12 mouse cellular contexts compared by ENCODE assay signal in the genomic region with DNA sequence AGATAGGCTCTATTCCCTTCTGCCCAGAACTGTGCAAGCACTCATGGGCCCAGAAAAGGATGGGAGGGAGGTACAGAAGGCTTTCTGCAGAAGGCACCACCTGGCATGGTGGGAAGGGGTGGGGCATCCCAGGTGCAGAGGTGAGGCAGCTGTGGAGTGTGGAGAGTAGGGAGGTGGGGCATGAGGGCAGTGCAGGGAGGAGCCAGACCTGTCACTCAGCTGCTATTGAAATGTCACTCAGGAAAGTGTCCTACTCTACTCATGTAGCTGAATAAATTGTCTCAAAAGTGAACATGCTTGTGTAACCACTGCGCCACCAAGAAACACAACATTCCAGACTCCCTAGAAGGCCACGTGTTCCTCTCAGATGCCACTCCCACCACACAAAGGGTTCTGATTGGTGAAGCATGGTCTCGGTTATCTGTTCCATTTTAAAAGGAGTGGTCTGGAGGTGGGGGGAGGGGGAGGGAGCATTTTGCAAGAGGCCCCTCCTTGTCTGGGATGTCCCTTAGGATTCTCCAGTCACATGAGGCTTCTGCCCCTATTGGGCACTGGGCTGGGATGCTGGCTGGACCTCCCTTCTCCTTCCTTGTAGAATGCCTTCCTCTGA. TPM values are rescaled to one million over a fixed set of nuclear protein-coding genes. Genes with fewer than 3 reads are reported as not detected.
A peak's percentile ranks its signal among the peaks of the same experiment; 100 is the strongest.
DNase-seq lines count a peak whose midpoint lies in the region; ATAC-seq and TF ChIP-seq lines count a peak whose summit lies in the region.
"Had no signal": no experiment of that assay in that cellular context is flagged by ENCODE, and none has a peak within 500 bp of the region (broad histone marks: within the 10 kb centered on the region; RNA-seq: fewer than 3 reads in every experiment).

No protein-coding gene starts in this region.

- H3K79me2 ChIP-seq in CH12.LX (replicated peaks; ENCODE audit: control insufficient read depth, extremely low read depth, insufficient read depth, poor library complexity, severe bottlenecking), result peaks cover 39% of the 10 kb centered on the region

- no peak overlapping the region for H3K4me3 ChIP-seq in hindbrain, embryonic 11.5 days (ENCODE audit: low read depth, low read length)
- no peak overlapping the region for H3K4me3 ChIP-seq in hindbrain, postnatal 0 days (ENCODE audit: low read length)
- H3K4me3 ChIP-seq in CH12.LX (replicated peaks in 1 of 3; ENCODE audit: low read depth in 2 of 3, low read length in 2 of 3, poor library complexity in 1 of 3), result peak overlapping the region in 1 of 3 experiments; percentile 39
- H3K4me3 ChIP-seq in embryonic facial prominence, embryonic 11.5 days (ENCODE audit: low read depth, low read length), result no peak overlapping the region
- no peak overlapping the region for H3K4me3 ChIP-seq in lung, embryonic 16.5 days (ENCODE audit: low read length)
- no peak overlapping the region for H3K4me3 ChIP-seq in layer of hippocampus, adult 2 months
- H3K4me3 ChIP-seq: embryonic facial prominence, embryonic 15.5 days had no signal

- peak; percentile 26; the same call in 1 of the 2 replicates for ATAC-seq in hindbrain, embryonic 11.5 days (ENCODE audit: low FRiP score)
- no peak for ATAC-seq in hindbrain, postnatal 0 days
- ATAC-seq in embryonic facial prominence, embryonic 11.5 days (replicated peaks; ENCODE audit: insufficient number of reproducible peaks, low FRiP score, low TSS enrichment, low read depth), result 0 out of 2 replicates have a peak, but pooled peaks have one; percentile 16
- ATAC-seq in lung, embryonic 16.5 days (ENCODE audit: low read depth), result peak; percentile 42

- TF ChIP-seq POLR2A in CH12.LX (IDR thresholded peaks at IDR 0.05; ENCODE audit: low read depth, low read length), result no peak

- in situ Hi-C loops in CH12.LX (cut with MboI; ENCODE audit: low pct_ligation_motif_present, low pct_unique_long_range_greater_than_20kb, low sequenced_read_pairs), result no loop called here

- dilution Hi-C loops in CH12.LX (cut with MboI; ENCODE audit: extremely low pct_ligation_motif_present, extremely low pct_unique_long_range_greater_than_20kb, low sequenced_read_pairs), result no loop called here

- H3K9me3 ChIP-seq in hindbrain, embryonic 11.5 days (ENCODE audit: control insufficient read depth, low read length), result no peaks in the 10 kb centered on the region
- H3K9me3 ChIP-seq in hindbrain, postnatal 0 days (ENCODE audit: low read length), result no peaks in the 10 kb centered on the region
- no peaks in the 10 kb centered on the region for H3K9me3 ChIP-seq in CH12.LX (replicated peaks; ENCODE audit: low read length)
- H3K9me3 ChIP-seq in embryonic facial prominence, embryonic 11.5 days (replicated peaks; ENCODE audit: control insufficient read depth, low read length), result no peaks in the 10 kb centered on the region
- H3K9me3 ChIP-seq in lung, embryonic 16.5 days (ENCODE audit: control insufficient read depth, low read length), result no peaks in the 10 kb centered on the region
- H3K9me3 ChIP-seq: embryonic facial prominence, embryonic 15.5 days had no signal

- TF ChIP-seq CTCF in hindbrain, postnatal 0 days (IDR thresholded peaks at IDR 0.05; ENCODE audit: low read depth), result no peak
- TF ChIP-seq CTCF in CH12.LX (conservative IDR thresholded peaks at IDR 0.05 in 1 of 2, IDR thresholded peaks at IDR 0.05 in 1 of 2; ENCODE audit: low read depth in 2 of 2, low read length in 2 of 2), result no peak
- TF ChIP-seq CTCF in layer of hippocampus, adult 2 months (conservative IDR thresholded peaks at IDR 0.05), result no peak

- no peaks in the 10 kb centered on the region for H3K27me3 ChIP-seq in hindbrain, embryonic 11.5 days (ENCODE audit: control insufficient read depth, insufficient read depth, low read length)
- no peaks in the 10 kb centered on the region for H3K27me3 ChIP-seq in hindbrain, postnatal 0 days (ENCODE audit: insufficient read depth, low read length)
- H3K27me3 ChIP-seq in CH12.LX (replicated peaks), result no peaks in the 10 kb centered on the region
- H3K27me3 ChIP-seq in embryonic facial prominence, embryonic 11.5 days (ENCODE audit: control insufficient read depth, insufficient read depth, low read length), result no peaks in the 10 kb centered on the region
- H3K27me3 ChIP-seq in lung, embryonic 16.5 days (ENCODE audit: control insufficient read depth, insufficient read depth, low read depth, low read length), result no peaks in the 10 kb centered on the region
- H3K27me3 ChIP-seq: embryonic facial prominence, embryonic 15.5 days had no signal

- H3K9ac ChIP-seq in hindbrain, embryonic 11.5 days (ENCODE audit: low read depth, low read length), result no peak overlapping the region
- H3K9ac ChIP-seq in hindbrain, postnatal 0 days (replicated peaks; ENCODE audit: low read length), result no peak overlapping the region
- H3K9ac ChIP-seq in CH12.LX (ENCODE audit: insufficient read depth, low read depth), result no peak overlapping the region
- H3K9ac ChIP-seq in embryonic facial prominence, embryonic 11.5 days (replicated peaks; ENCODE audit: low read length), result no peak overlapping the region
- no peak overlapping the region for H3K9ac ChIP-seq in lung, embryonic 16.5 days (ENCODE audit: low read length)
- H3K9ac ChIP-seq: embryonic facial prominence, embryonic 15.5 days had no signal

- H3K36me3 ChIP-seq in hindbrain, embryonic 11.5 days (ENCODE audit: control insufficient read depth, insufficient read depth, low read length), result peaks cover 8% of the 10 kb centered on the region
- no peaks in the 10 kb centered on the region for H3K36me3 ChIP-seq in hindbrain, postnatal 0 days (ENCODE audit: insufficient read depth, low read length)
- peaks cover 0 to 31% of the 10 kb centered on the region in 2 experiments for H3K36me3 ChIP-seq in CH12.LX (replicated peaks in 1 of 2; ENCODE audit: control insufficient read depth in 1 of 2, insufficient read depth in 1 of 2, low read length in 1 of 2)
- peaks cover 3% of the 10 kb centered on the region; the same call in 1 of the 2 replicates for H3K36me3 ChIP-seq in embryonic facial prominence, embryonic 11.5 days (replicated peaks; ENCODE audit: control insufficient read depth, insufficient read depth, low read depth, low read length)
- H3K36me3 ChIP-seq in lung, embryonic 16.5 days (ENCODE audit: control insufficient read depth, insufficient read depth, low read length), result peaks cover under 1% of the 10 kb centered on the region; the same call in 1 of the 2 replicates
- H3K36me3 ChIP-seq: G1E had no signal

- H3K27ac ChIP-seq in hindbrain, embryonic 11.5 days (ENCODE audit: low read depth, low read length), result no peak overlapping the region
- H3K27ac ChIP-seq in hindbrain, postnatal 0 days, result no peak overlapping the region
- H3K27ac ChIP-seq in CH12.LX (ENCODE audit: insufficient read depth, low read depth), result peak overlapping the region; percentile 22; the same call in 1 of the 2 replicates
- no peak overlapping the region for H3K27ac ChIP-seq in embryonic facial prominence, embryonic 11.5 days (replicated peaks; ENCODE audit: low read depth, low read length)
- H3K27ac ChIP-seq in lung, embryonic 16.5 days (ENCODE audit: low read length), result no peak overlapping the region
- no peak overlapping the region for H3K27ac ChIP-seq in layer of hippocampus, adult 2 months
- H3K27ac ChIP-seq: embryonic facial prominence, embryonic 15.5 days had no signal

- no peak for TF ChIP-seq EP300 in CH12.LX (IDR thresholded peaks at IDR 0.05; ENCODE audit: low read length)

- 39% methylated on average over 3 of the region's 3 CpGs for WGBS in hindbrain, embryonic 11.5 days
- WGBS in hindbrain, postnatal 0 days, result 40% methylated on average over 3 of the region's 3 CpGs
- WGBS in embryonic facial prominence, embryonic 11.5 days, result 41% methylated on average over 3 of the region's 3 CpGs
- WGBS in lung, embryonic 16.5 days, result 31% methylated on average over 3 of the region's 3 CpGs

- H3K4me2 ChIP-seq in hindbrain, embryonic 11.5 days (replicated peaks; ENCODE audit: low read depth, low read length), result no peak overlapping the region
- no peak overlapping the region for H3K4me2 ChIP-seq in hindbrain, postnatal 0 days (ENCODE audit: low read depth, low read length)
- no peak overlapping the region for H3K4me2 ChIP-seq in CH12.LX (ENCODE audit: insufficient read depth, low read depth, poor library complexity, severe bottlenecking)
- no peak overlapping the region for H3K4me2 ChIP-seq in embryonic facial prominence, embryonic 11.5 days (ENCODE audit: low read depth, low read length)
- no peak overlapping the region for H3K4me2 ChIP-seq in lung, embryonic 16.5 days (ENCODE audit: low read depth, low read length)
- H3K4me2 ChIP-seq: embryonic facial prominence, embryonic 15.5 days had no signal

- TF ChIP-seq RAD21 in CH12.LX (IDR thresholded peaks at IDR 0.05; ENCODE audit: low read depth, low read length), result no peak

- H3K4me1 ChIP-seq in hindbrain, embryonic 11.5 days (replicated peaks; ENCODE audit: control insufficient read depth, insufficient read depth, low read length), result peaks cover 25% of the 10 kb centered on the region
- H3K4me1 ChIP-seq in hindbrain, postnatal 0 days (ENCODE audit: insufficient read depth, low read length), result peaks cover 57% of the 10 kb centered on the region
- peaks cover 75 to 99% of the 10 kb centered on the region in 2 experiments for H3K4me1 ChIP-seq in CH12.LX (ENCODE audit: control insufficient read depth in 1 of 2, insufficient read depth in 2 of 2)
- H3K4me1 ChIP-seq in embryonic facial prominence, embryonic 11.5 days (ENCODE audit: control insufficient read depth, insufficient read depth, low read length), result peaks cover 14% of the 10 kb centered on the region
- peaks cover 64% of the 10 kb centered on the region for H3K4me1 ChIP-seq in lung, embryonic 16.5 days (replicated peaks; ENCODE audit: control insufficient read depth, insufficient read depth, low read length)

- DNase-seq in hindbrain, embryonic 11.5 days (ENCODE audit: low spot score), result no peak
- DNase-seq in hindbrain, postnatal 0 days (ENCODE audit: low spot score), result no peak
- DNase-seq in CH12.LX (ENCODE audit: extremely low read depth), result no peak
- no peak for DNase-seq in embryonic facial prominence, embryonic 11.5 days (ENCODE audit: low spot score)
- no peak for DNase-seq in adrenal gland, postnatal 36 days
- DNase-seq in frontal cortex, postnatal 14 days (ENCODE audit: low spot score in 2 of 2), result no peak
- DNase-seq in layer of hippocampus, adult 2 months (ENCODE audit: low spot score in 2 of 2), result no peak
- DNase-seq: cerebellum, adult 11 months; kidney, postnatal 25 days had no signal

RNA-seq across cellular contexts. Expression of a gene that starts 41.6 kb away (rescaled TPM):
- polyA plus RNA-seq in hindbrain, embryonic 11.5 days (2014; fragmentation: Nextera tagmentation; extraction: Ambion mirVana), result 47.5 and 57.0 TPM in 2 replicates
- 129 and 135 TPM in 2 replicates for total RNA-seq in hindbrain, postnatal 0 days (2014; rRNA removed)
- 41.9 and 50.6 TPM in 2 replicates for polyA plus RNA-seq in hindbrain, postnatal 0 days (2015; fragmentation: Nextera tagmentation; extraction: Ambion mirVana)
- 9.6 and 11.1 TPM in 2 replicates for total RNA-seq in CH12.LX (2012; rRNA removed)
- total RNA-seq in CH12.LX (2014; rRNA removed), result 2.0 and 3.7 TPM in 2 replicates
- polyA plus RNA-seq in CH12.LX (2012; ENCODE audit: insufficient read length, low read depth), result 31.9 and 45.8 TPM in 2 replicates
- 27.7 and 34.0 TPM in 2 replicates for polyA plus RNA-seq in embryonic facial prominence, embryonic 11.5 days (2014; fragmentation: Nextera tagmentation; extraction: Ambion mirVana)
- polyA plus RNA-seq in lung, embryonic 16.5 days (2015; fragmentation: Nextera tagmentation; extraction: Ambion mirVana), result 20.4 and 22.4 TPM in 2 replicates
- 100 to 1,000 TPM in 1 of 2 experiments, 10 to 100 TPM in 1; 98.2 to 143 TPM for total RNA-seq in adrenal gland, postnatal 36 days (2021)
- total RNA-seq in layer of hippocampus, adult 2 months (2021), result 10 to 100 TPM; 87.7 to 99.3 TPM
